Comparison of ENCODE assay signal across 8 mouse cellular contexts in genomic region chr6:136468401-136468912, GRCm38 (mm10). TPM values are rescaled to one million over a fixed set of nuclear protein-coding genes. Genes with fewer than 3 reads are reported as not detected.
A peak's percentile ranks its signal among the peaks of the same experiment; 100 is the strongest.
DNase-seq lines count a peak whose midpoint lies in the region; ATAC-seq and TF ChIP-seq lines count a peak whose summit lies in the region.

No protein-coding gene starts in this region.

- H3K27ac ChIP-seq in ES-E14 (ENCODE audit: insufficient read depth, low read depth, low read length, poor library complexity, severe bottlenecking): peak overlapping the region; percentile 100
- H3K27ac ChIP-seq in forebrain, embryonic 14.5 days (ENCODE audit: low read depth, low read length): peak overlapping the region; percentile 98
- peak overlapping the region; percentile 95 for H3K27ac ChIP-seq in liver, embryonic 16.5 days (ENCODE audit: low read length)
- peak overlapping the region; percentile 96 for H3K27ac ChIP-seq in neural tube, embryonic 13.5 days (replicated peaks)

- 0 out of 4 replicates have a peak overlapping the region, but pooled peaks of 1 of the 2 experiments have one; percentile 35 for H3K4me3 ChIP-seq in ES-E14 (ENCODE audit: insufficient read depth in 1 of 2, low read depth in 1 of 2, low read length in 2 of 2, poor library complexity in 1 of 2, severe bottlenecking in 1 of 2)
- H3K4me3 ChIP-seq in forebrain, embryonic 14.5 days (ENCODE audit: low read depth, low read length): no peak overlapping the region
- H3K4me3 ChIP-seq in liver, embryonic 16.5 days (ENCODE audit: low read depth, low read length): peak overlapping the region; percentile 26
- H3K4me3 ChIP-seq in neural tube, embryonic 13.5 days: no peak overlapping the region

- peak; percentile 83 for ATAC-seq in forebrain, embryonic 14.5 days
- ATAC-seq in liver, embryonic 16.5 days (ENCODE audit: low read depth): peak; percentile 78
- peak; percentile 86 for ATAC-seq in neural tube, embryonic 13.5 days (ENCODE audit: low read depth)

- no peak overlapping the region for H3K4me2 ChIP-seq in forebrain, embryonic 14.5 days (ENCODE audit: low read length)
- H3K4me2 ChIP-seq in liver, embryonic 16.5 days (ENCODE audit: low read depth, low read length): peak overlapping the region; percentile 50
- no peak overlapping the region for H3K4me2 ChIP-seq in neural tube, embryonic 13.5 days

- no peak overlapping the region for H3K9ac ChIP-seq in ES-E14 (ENCODE audit: insufficient read depth, low read depth, low read length, poor library complexity, severe bottlenecking)
- no peak overlapping the region for H3K9ac ChIP-seq in forebrain, embryonic 14.5 days (ENCODE audit: low read length)
- peak overlapping the region; percentile 27; the same call in 1 of the 2 replicates for H3K9ac ChIP-seq in liver, embryonic 16.5 days (ENCODE audit: low read depth, low read length)
- H3K9ac ChIP-seq in neural tube, embryonic 13.5 days: no peak overlapping the region

- peak; percentile 99 for DNase-seq in ES-E14 (ENCODE audit: low read depth, low spot score)
- peak; percentile 92 for DNase-seq in cerebellum, adult 11-12 months
- peak; percentile 99 for DNase-seq in forebrain, embryonic 14.5 days (ENCODE audit: low spot score)
- peak; percentile 97 to 98 for DNase-seq in heart, postnatal 10 days
- peak; percentile 99 for DNase-seq in kidney, postnatal 4 days
- peak; percentile 96 for DNase-seq in telencephalon, adult 2 months (ENCODE audit: low read depth, low spot score)

- in situ Hi-C loops in ES-E14 (cut with MboI; ENCODE audit: low sequenced_read_pairs in 2 of 2, unreplicated experiment in 2 of 2): no loop called here

- H3K9me3 ChIP-seq in ES-E14 (ENCODE audit: control insufficient read depth, insufficient read depth, low read depth, low read length): no peaks in the 10 kb centered on the region
- H3K9me3 ChIP-seq in forebrain, embryonic 14.5 days (replicated peaks; ENCODE audit: control insufficient read depth, low read length): no peaks in the 10 kb centered on the region
- H3K9me3 ChIP-seq in liver, embryonic 16.5 days (replicated peaks; ENCODE audit: control insufficient read depth, low read length): no peaks in the 10 kb centered on the region
- no peaks in the 10 kb centered on the region for H3K9me3 ChIP-seq in neural tube, embryonic 13.5 days

- H3K36me3 ChIP-seq in ES-E14 (ENCODE audit: control insufficient read depth, insufficient read depth, low read length, poor library complexity, severe bottlenecking): peaks cover 10% of the 10 kb centered on the region; the same call in 1 of the 2 replicates
- H3K36me3 ChIP-seq in forebrain, embryonic 14.5 days (ENCODE audit: control insufficient read depth, insufficient read depth, low read length): no peaks in the 10 kb centered on the region
- H3K36me3 ChIP-seq in liver, embryonic 16.5 days (ENCODE audit: control insufficient read depth, insufficient read depth): no peaks in the 10 kb centered on the region
- H3K36me3 ChIP-seq in neural tube, embryonic 13.5 days: no peaks in the 10 kb centered on the region

- H3K27me3 ChIP-seq in forebrain, embryonic 14.5 days (replicated peaks; ENCODE audit: control insufficient read depth, insufficient read depth, low read length): no peaks in the 10 kb centered on the region
- H3K27me3 ChIP-seq in liver, embryonic 16.5 days (ENCODE audit: control insufficient read depth, insufficient read depth, low read depth, low read length): no peaks in the 10 kb centered on the region
- no peaks in the 10 kb centered on the region for H3K27me3 ChIP-seq in neural tube, embryonic 13.5 days

- intact Hi-C loops in heart, postnatal 10 days (cut with DNase I): loop anchor here (1.0 kb wide), 1 partner anchor 64 kb away; no protein-coding TSS in a partner anchor

- peaks cover 0 to 17% of the 10 kb centered on the region in 2 experiments; a peak in 3 of 4 replicates for H3K4me1 ChIP-seq in ES-E14 (ENCODE audit: control insufficient read depth in 2 of 2, insufficient read depth in 2 of 2, low read length in 2 of 2, poor library complexity in 1 of 2)
- peaks cover 23% of the 10 kb centered on the region for H3K4me1 ChIP-seq in forebrain, embryonic 14.5 days (ENCODE audit: control insufficient read depth, insufficient read depth, low read length)
- H3K4me1 ChIP-seq in liver, embryonic 16.5 days (ENCODE audit: control insufficient read depth, low read depth, low read length): peaks cover 85% of the 10 kb centered on the region
- peaks cover 38% of the 10 kb centered on the region for H3K4me1 ChIP-seq in neural tube, embryonic 13.5 days (replicated peaks)

- 4% methylated on average over 12 of the region's 12 CpGs for WGBS in forebrain, embryonic 14.5 days
- 3% methylated on average over 12 of the region's 12 CpGs for WGBS in liver, embryonic 16.5 days (ENCODE audit: insufficient replicate concordance)
- WGBS in neural tube, embryonic 13.5 days: 5% methylated on average over 12 of the region's 12 CpGs

TF ChIP-seq in ES-E14, 5 proteins besides CTCF, POLR2A, EP300 and RAD21:
- TF ChIP-seq ZC3H11A (IDR thresholded peaks at IDR 0.05; ENCODE audit: borderline replicate concordance, low read depth, low read length): no peak
- TF ChIP-seq HCFC1 (IDR thresholded peaks at IDR 0.05; ENCODE audit: borderline replicate concordance, insufficient read depth, low read length): peak; percentile 60; the same call in 1 of the 2 replicates
- TF ChIP-seq MAFK (IDR thresholded peaks at IDR 0.05; ENCODE audit: insufficient read depth, low read depth, low read length): no peak
- TF ChIP-seq ZNF384 (IDR thresholded peaks at IDR 0.05; ENCODE audit: low read depth, low read length): no peak
- TF ChIP-seq CHD2 (IDR thresholded peaks at IDR 0.05; ENCODE audit: low read depth, low read length): peak; percentile 80; the same call in 1 of the 2 replicates
TF ChIP-seq in ES-E14: peak in this region for 2.

RNA-seq across cellular contexts. Expression of gene Atf7ip, which starts 37.5 kb away (rescaled TPM):
- total RNA-seq in ES-E14 (2012; rRNA removed): 26.8 and 35.9 TPM in 2 replicates
- polyA plus RNA-seq in forebrain, embryonic 14.5 days (2014; fragmentation: Nextera tagmentation; extraction: Ambion mirVana): 27.1 and 42.0 TPM in 2 replicates
- 100 to 1,000 TPM in 1 of 2 experiments, 10 to 100 TPM in 1; 93.8 to 103 TPM for total RNA-seq in heart, postnatal 10 days (2021)
- 15.9 and 18.0 TPM in 2 replicates for polyA plus RNA-seq in liver, embryonic 16.5 days (2015; fragmentation: Nextera tagmentation; extraction: Ambion mirVana)
- polyA plus RNA-seq in neural tube, embryonic 13.5 days (2015; fragmentation: Nextera tagmentation; extraction: Ambion mirVana): 37.8 and 55.4 TPM in 2 replicates

RNA-seq across cellular contexts. Expression of gene E330021D16Rik, which starts 53.1 kb away (rescaled TPM):
- 0.36 TPM in 1 of 2 replicates, not detected in the other for total RNA-seq in ES-E14 (2012; rRNA removed)
- polyA plus RNA-seq in forebrain, embryonic 14.5 days (2014; fragmentation: Nextera tagmentation; extraction: Ambion mirVana): not detected in 2 replicates
- not detected for total RNA-seq in heart, postnatal 10 days (2021)
- 0.27 and 0.45 TPM in 2 replicates for polyA plus RNA-seq in liver, embryonic 16.5 days (2015; fragmentation: Nextera tagmentation; extraction: Ambion mirVana)
- polyA plus RNA-seq in neural tube, embryonic 13.5 days (2015; fragmentation: Nextera tagmentation; extraction: Ambion mirVana): not detected in 2 replicates
